Mouse (Mus musculus): ENCODE measurements at regions not wholly inside any gene's neighbourhood (a gene's known extent, or its start where the extent isn't known, plus 50 kb on each side); places are given as distances from the start of the nearest gene placed in this dataset.
A peak's percentile ranks its signal among the peaks of the same experiment; 100 is the strongest.
"Not testable (repeated sequence)": the region's sequence is repeated elsewhere in the genome, so short reads cannot be mapped to it uniquely, and the experiment has no call there.

GRCm38 (mm10) chr2:160507816-160508564, 137.7 kb upstream of the Top1 start:
- ATAC-seq (ENCODE audit: low TSS enrichment) = no peak

GRCm38 (mm10) chr2:160510159-160510558, 135.5 kb upstream of the Top1 start:
- no peak for ATAC-seq (ENCODE audit: low TSS enrichment)

GRCm38 (mm10) chr2:160510635-160511421, 134.9 kb upstream of the Top1 start:
- ATAC-seq (ENCODE audit: low TSS enrichment) = no peak

- no peak for ATAC-seq (ENCODE audit: low TSS enrichment)
Observed at GRCm38 (mm10) chr2:160515621-160516020, 130.1 kb upstream of the Top1 start.

GRCm38 (mm10) chr2:160516526-160516925, 129.2 kb upstream of the Top1 start:
- no peak for ATAC-seq (ENCODE audit: low TSS enrichment)

GRCm38 (mm10) chr2:160525301-160526205, 120.1 kb upstream of the Top1 start:
- ATAC-seq (ENCODE audit: low TSS enrichment) = no peak

GRCm38 (mm10) chr2:160526377-160527125, 119.1 kb upstream of the Top1 start:
- no peak for ATAC-seq (ENCODE audit: low TSS enrichment)

GRCm38 (mm10) chr2:160529306-160529705, 116.4 kb upstream of the Top1 start:
- ATAC-seq (ENCODE audit: low TSS enrichment) = no peak

- ATAC-seq (ENCODE audit: low TSS enrichment) = no peak
Observed at GRCm38 (mm10) chr2:160530377-160530776, 115.3 kb upstream of the Top1 start.

- ATAC-seq (ENCODE audit: low TSS enrichment) = no peak
Observed at GRCm38 (mm10) chr2:160537319-160537719, 108.4 kb upstream of the Top1 start.

GRCm38 (mm10) chr2:160545527-160545926, 100.2 kb upstream of the Top1 start:
- no peak for ATAC-seq (ENCODE audit: low TSS enrichment)

- ATAC-seq (ENCODE audit: low TSS enrichment) = no peak
Observed at GRCm38 (mm10) chr2:160552121-160552669, 93.5 kb upstream of the Top1 start.

GRCm38 (mm10) chr2:160561711-160562110, 84.0 kb upstream of the Top1 start:
- ATAC-seq (ENCODE audit: low TSS enrichment) = no peak

GRCm38 (mm10) chr2:160567813-160568212, 77.9 kb upstream of the Top1 start:
- no peak for ATAC-seq (ENCODE audit: low TSS enrichment)

GRCm38 (mm10) chr2:160569496-160569895, 76.2 kb upstream of the Top1 start:
- ATAC-seq (ENCODE audit: low TSS enrichment) = no peak

- peak; percentile 94 for ATAC-seq (ENCODE audit: low TSS enrichment)
Observed at GRCm38 (mm10) chr2:160578384-160579320, 67.0 kb upstream of the Top1 start.

- no peak for ATAC-seq (ENCODE audit: low TSS enrichment)
Observed at GRCm38 (mm10) chr2:160580250-160580649, 65.4 kb upstream of the Top1 start.

- no peak for ATAC-seq (ENCODE audit: low TSS enrichment)
Observed at GRCm38 (mm10) chr2:160581029-160581428, 64.7 kb upstream of the Top1 start.

GRCm38 (mm10) chr2:160583034-160583433, 62.7 kb upstream of the Top1 start:
- ATAC-seq (ENCODE audit: low TSS enrichment) = not testable (repeated sequence)

GRCm38 (mm10) chr2:160583506-160583905, 62.2 kb upstream of the Top1 start:
- ATAC-seq (ENCODE audit: low TSS enrichment) = no peak

All from frontal cortex, adult (tissue).